Mouse (Mus musculus) lung, postnatal 14 days (tissue): ENCODE measurements around the gene Lmna.

ENCODE experiments used
- DNase-seq: peaks from one replicate; pipeline ENCODE4 v3.0.0; 2021

Lmna gene

GRCm38 (mm10) chr3:88509692-88510420, at the start of gene Lmna:
TSS of gene Lmna (minus strand) at chr3:88509956.
- peak; percentile 98 for DNase-seq

- no peak for DNase-seq
These were observed 46.9 kb upstream of the Lmna start for GRCm38 (mm10) chr3:88556616-88557015.

- no peak for DNase-seq
These were observed 46.0 kb upstream of the Lmna start for GRCm38 (mm10) chr3:88555731-88556130.

GRCm38 (mm10) chr3:88555069-88555605, 45.4 kb upstream of the Lmna start:
- no peak for DNase-seq

GRCm38 (mm10) chr3:88553880-88554586, 44.3 kb upstream of the Lmna start:
- DNase-seq = no peak

GRCm38 (mm10) chr3:88553525-88553879, 43.7 kb upstream of the Lmna start, which contains the start of gene Ubqln4:
TSS of gene Ubqln4 (plus strand) at chr3:88553758.
- peak; percentile 93 for DNase-seq

GRCm38 (mm10) chr3:88552676-88553524, 43.1 kb upstream of the Lmna start, which contains the start of gene Lamtor2:
TSS of gene Lamtor2 (minus strand) at chr3:88553074.
- peak; percentile 97 for DNase-seq

GRCm38 (mm10) chr3:88552082-88552645, 42.4 kb upstream of the Lmna start:
- no peak for DNase-seq

- DNase-seq = no peak
These were observed 41.8 kb upstream of the Lmna start for GRCm38 (mm10) chr3:88551586-88551985.

- DNase-seq = peak; percentile 74
These were observed 38.6 kb upstream of the Lmna start, which contains the start of gene Rab25 for GRCm38 (mm10) chr3:88548180-88548917. TSS of gene Rab25 (minus strand) at chr3:88548300.

- no peak for DNase-seq
These were observed 37.1 kb upstream of the Lmna start for GRCm38 (mm10) chr3:88546674-88547418.

GRCm38 (mm10) chr3:88544955-88545591, 35.3 kb upstream of the Lmna start:
- no peak for DNase-seq

- peak; percentile 48 for DNase-seq
These were observed 34.8 kb upstream of the Lmna start for GRCm38 (mm10) chr3:88544514-88544913.

GRCm38 (mm10) chr3:88543651-88544410, 34.1 kb upstream of the Lmna start:
- no peak for DNase-seq

GRCm38 (mm10) chr3:88543174-88543573, 33.4 kb upstream of the Lmna start:
- DNase-seq = no peak

GRCm38 (mm10) chr3:88542486-88542885, 32.7 kb upstream of the Lmna start:
- DNase-seq = no peak

GRCm38 (mm10) chr3:88541622-88542401, 32.1 kb upstream of the Lmna start:
- DNase-seq = no peak

- DNase-seq = no peak
These were observed 30.3 kb upstream of the Lmna start for GRCm38 (mm10) chr3:88540085-88540484.

GRCm38 (mm10) chr3:88539397-88539796, 29.6 kb upstream of the Lmna start:
- no peak for DNase-seq
